Mouse (Mus musculus): ENCODE results near the gene Fbxl13. TPM values are rescaled to one million over a fixed set of nuclear protein-coding genes. Genes with fewer than 3 reads are reported as not detected.

The Fbxl13 gene
- polyA plus RNA-seq, 1 experiment from 2014 or later, result 0.41 TPM

- WGBS, result 88% methylated on average over 9 of the region's 9 CpGs
- no peak for DNase-seq (ENCODE audit: low spot score)
- Histone ChIP-seq H3K4me3 (no peak overlapping the region), H3K36me3 (peaks cover 57% of the 10 kb centered on the region), H3K4me1 (replicated peaks) (no peaks in the 10 kb centered on the region), H3K27ac (no peak overlapping the region), H3K27me3 (ENCODE audit: insufficient read depth, poor library complexity, severe bottlenecking) (no peaks in the 10 kb centered on the region), H3K9me3 (0 out of 2 replicates have a peak, but pooled peaks cover 2% of the 10 kb centered on the region)
These were observed 28.3 kb upstream of the Fbxl13 start for GRCm38 (mm10) chr5:21673742-21674141.

- Histone ChIP-seq H3K4me1 (replicated peaks) (no peaks in the 10 kb centered on the region), H3K4me3 (no peak overlapping the region; the same call in 1 of the 2 replicates), H3K27me3 (ENCODE audit: insufficient read depth, poor library complexity, severe bottlenecking) (no peaks in the 10 kb centered on the region), H3K27ac (peak overlapping the region; percentile 50; the same call in 1 of the 2 replicates), H3K36me3 (peaks cover 50% of the 10 kb centered on the region), H3K9me3 (0 out of 2 replicates have a peak, but pooled peaks cover 2% of the 10 kb centered on the region)
- no peak for DNase-seq (ENCODE audit: low spot score)
- 67% methylated on average over 23 of the region's 23 CpGs for WGBS
These were observed 27.6 kb upstream of the Fbxl13 start for GRCm38 (mm10) chr5:21672812-21673635.

GRCm38 (mm10) chr5:21669307-21669706 is 23.9 kb upstream of the Fbxl13 start:
- 90% methylated on average over 2 of the region's 2 CpGs for WGBS
- Histone ChIP-seq H3K4me1 (replicated peaks) (0 out of 2 replicates have a peak, but pooled peaks cover 4% of the 10 kb centered on the region), H3K4me3 (no peak overlapping the region), H3K27me3 (ENCODE audit: insufficient read depth, poor library complexity, severe bottlenecking) (no peaks in the 10 kb centered on the region), H3K27ac (no peak overlapping the region), H3K9me3 (no peaks in the 10 kb centered on the region), H3K36me3 (peaks cover 28% of the 10 kb centered on the region)
- DNase-seq (ENCODE audit: low spot score), result no peak

GRCm38 (mm10) chr5:21667191-21668137 is 22.0 kb upstream of the Fbxl13 start:
- H3K9me3 ChIP-seq, result no peaks in the 10 kb centered on the region
- H3K36me3 ChIP-seq, result peaks cover 45% of the 10 kb centered on the region
- 63% methylated on average over 8 of the region's 8 CpGs for WGBS
- H3K4me1 ChIP-seq (replicated peaks), result 0 out of 2 replicates have a peak, but pooled peaks cover 4% of the 10 kb centered on the region
- DNase-seq (ENCODE audit: low spot score), result no peak
- no peaks in the 10 kb centered on the region for H3K27me3 ChIP-seq (ENCODE audit: insufficient read depth, poor library complexity, severe bottlenecking)
- H3K4me3 ChIP-seq, result no peak overlapping the region
- H3K27ac ChIP-seq, result no peak overlapping the region

GRCm38 (mm10) chr5:21663081-21663480 is 17.6 kb upstream of the Fbxl13 start:
- Histone ChIP-seq H3K36me3 (peaks cover 68% of the 10 kb centered on the region), H3K27ac (no peak overlapping the region), H3K4me1 (replicated peaks) (peaks cover 8% of the 10 kb centered on the region; the same call in 1 of the 2 replicates), H3K4me3 (no peak overlapping the region), H3K9me3 (no peaks in the 10 kb centered on the region), H3K27me3 (ENCODE audit: insufficient read depth, poor library complexity, severe bottlenecking) (no peaks in the 10 kb centered on the region)
- DNase-seq (ENCODE audit: low spot score), result no peak
- WGBS, result 96% methylated on average over 11 of the region's 11 CpGs

GRCm38 (mm10) chr5:21660850-21661249 is 15.4 kb upstream of the Fbxl13 start:
- H3K27me3 ChIP-seq (ENCODE audit: insufficient read depth, poor library complexity, severe bottlenecking), result no peaks in the 10 kb centered on the region
- H3K4me1 ChIP-seq (replicated peaks), result peaks cover 4% of the 10 kb centered on the region; the same call in 1 of the 2 replicates
- H3K9me3 ChIP-seq, result no peaks in the 10 kb centered on the region
- no peak overlapping the region for H3K27ac ChIP-seq
- no peak overlapping the region for H3K4me3 ChIP-seq
- 89% methylated on average over 6 of the region's 6 CpGs for WGBS
- no peak for DNase-seq (ENCODE audit: low spot score)
- peaks cover 86% of the 10 kb centered on the region for H3K36me3 ChIP-seq

- Histone ChIP-seq H3K36me3 (peaks cover 84% of the 10 kb centered on the region), H3K4me3 (no peak overlapping the region), H3K9me3 (no peaks in the 10 kb centered on the region), H3K27me3 (ENCODE audit: insufficient read depth, poor library complexity, severe bottlenecking) (no peaks in the 10 kb centered on the region), H3K4me1 (replicated peaks) (peaks cover 4% of the 10 kb centered on the region; the same call in 1 of the 2 replicates), H3K27ac (peak overlapping the region; percentile 37; the same call in 1 of the 2 replicates)
- DNase-seq (ENCODE audit: low spot score), result peak; percentile 71
- WGBS, result 60% methylated on average over 11 of the region's 11 CpGs
These were observed 13.4 kb upstream of the Fbxl13 start for GRCm38 (mm10) chr5:21658623-21659395.

- Histone ChIP-seq H3K4me3 (no peak overlapping the region), H3K27ac (no peak overlapping the region), H3K9me3 (no peaks in the 10 kb centered on the region), H3K36me3 (peaks cover 84% of the 10 kb centered on the region), H3K27me3 (ENCODE audit: insufficient read depth, poor library complexity, severe bottlenecking) (no peaks in the 10 kb centered on the region), H3K4me1 (replicated peaks) (peaks cover 4% of the 10 kb centered on the region; the same call in 1 of the 2 replicates)
- WGBS, result 92% methylated on average over 6 of the region's 6 CpGs
- no peak for DNase-seq (ENCODE audit: low spot score)
These were observed 12.6 kb upstream of the Fbxl13 start for GRCm38 (mm10) chr5:21658038-21658437.

GRCm38 (mm10) chr5:21656912-21657311 is 11.5 kb upstream of the Fbxl13 start:
- WGBS, result 96% methylated on average over 9 of the region's 9 CpGs
- Histone ChIP-seq H3K36me3 (peaks cover 84% of the 10 kb centered on the region), H3K27me3 (ENCODE audit: insufficient read depth, poor library complexity, severe bottlenecking) (no peaks in the 10 kb centered on the region), H3K4me3 (no peak overlapping the region), H3K9me3 (no peaks in the 10 kb centered on the region), H3K4me1 (replicated peaks) (peaks cover 4% of the 10 kb centered on the region; the same call in 1 of the 2 replicates), H3K27ac (no peak overlapping the region)
- DNase-seq (ENCODE audit: low spot score), result no peak

- H3K27me3 ChIP-seq (ENCODE audit: insufficient read depth, poor library complexity, severe bottlenecking), result no peaks in the 10 kb centered on the region
- DNase-seq (ENCODE audit: low spot score), result no peak
- WGBS, result 90% methylated on average over 7 of the region's 7 CpGs
These were observed 6.6 kb upstream of the Fbxl13 start for GRCm38 (mm10) chr5:21651885-21652612.

GRCm38 (mm10) chr5:21650736-21651135 is 5.3 kb upstream of the Fbxl13 start:
- no peak for DNase-seq (ENCODE audit: low spot score)
- no peaks in the 10 kb centered on the region for H3K9me3 ChIP-seq
- peaks cover 74% of the 10 kb centered on the region for H3K36me3 ChIP-seq
- H3K4me1 ChIP-seq (replicated peaks), result peaks cover 12% of the 10 kb centered on the region
- no peak overlapping the region for H3K4me3 ChIP-seq
- no peak overlapping the region for H3K27ac ChIP-seq
- WGBS, result 82% methylated on average over 2 of the region's 2 CpGs
- H3K27me3 ChIP-seq (ENCODE audit: insufficient read depth, poor library complexity, severe bottlenecking), result no peaks in the 10 kb centered on the region

More at GRCm38 (mm10) chr5:21651885-21652612, 6.6 kb upstream of the Fbxl13 start:
- Histone ChIP-seq H3K9me3 (no peaks in the 10 kb centered on the region), H3K36me3 (peaks cover 82% of the 10 kb centered on the region), H3K4me3 (no peak overlapping the region), H3K4me1 (replicated peaks) (peaks cover 5% of the 10 kb centered on the region), H3K27ac (no peak overlapping the region)

All from hindbrain, embryonic 10.5 days (tissue).